Mouse (Mus musculus) embryonic facial prominence, embryonic 12.5 days (tissue): ENCODE results near the gene Pla2g4b. TPM values are rescaled to one million over a fixed set of nuclear protein-coding genes. Genes with fewer than 3 reads are reported as not detected.
A peak's percentile ranks its signal among the peaks of the same experiment; 100 is the strongest.

Experiments
- ATAC-seq: fragments of 200-750 bp; cut with Nextera tagmentation; 2 replicates; pipeline ENCODE4 v1.8.0; 2017; ENCODE audit not compliant: insufficient number of reproducible peaks, insufficient read depth, low FRiP score, low TSS enrichment
- H3K27ac ChIP-seq: fragments of 300-500 bp; sonication (generic); 2 replicates; pipeline ENCODE4 v1.5.1; 2016; ENCODE audit warnings: mild to moderate bottlenecking
- H3K27me3 ChIP-seq: fragments of 300-500 bp; sonication (generic); 2 replicates; pipeline ENCODE4 v1.6.1; 2016; ENCODE audit warnings: mild to moderate bottlenecking, moderate library complexity
- H3K36me3 ChIP-seq: fragments of 300-500 bp; sonication (generic); 2 replicates; pipeline ENCODE4 v1.6.1; 2016; ENCODE audit warnings: mild to moderate bottlenecking
- H3K4me1 ChIP-seq: fragments of 300-500 bp; sonication (generic); 2 replicates; pipeline ENCODE4 v1.6.1; 2016
- H3K4me2 ChIP-seq: fragments of 300-500 bp; sonication (generic); replicated peaks from 2 replicates; pipeline ENCODE4 v1.6.1; 2016; ENCODE audit warnings: mild to moderate bottlenecking, moderate library complexity
- H3K4me3 ChIP-seq: fragments of 300-500 bp; sonication (generic); 2 replicates; pipeline ENCODE4 v1.5.1; 2016; ENCODE audit warnings: mild to moderate bottlenecking
- H3K9ac ChIP-seq: fragments of 300-500 bp; sonication (generic); 2 replicates; pipeline ENCODE4 v1.6.1; 2016; ENCODE audit warnings: mild to moderate bottlenecking, moderate library complexity
- H3K9me3 ChIP-seq: fragments of 300-500 bp; sonication (generic); 2 replicates; pipeline ENCODE4 v1.6.1; 2016; ENCODE audit warnings: mild to moderate bottlenecking, moderate library complexity
- WGBS: fragments of 180-500 bp; shearing (Covaris S2); methylation state at CpG from one replicate; pipeline ENCODE4 v1.1.7; 2016; 5-methylcytosine and 5-hydroxymethylcytosine counted together
- polyA plus RNA-seq: library from polyadenylated mRNA; unstranded; fragments of >200 nt; fragmentation: Nextera tagmentation; extraction: Ambion mirVana; gene quantifications from 2 replicates; pipeline ENCODE4 v1.2.1, GENCODE M21; 2016

The Pla2g4b gene
- polyA plus RNA-seq, 1 experiment from 2014 or later: 2.4 TPM

DNA sequence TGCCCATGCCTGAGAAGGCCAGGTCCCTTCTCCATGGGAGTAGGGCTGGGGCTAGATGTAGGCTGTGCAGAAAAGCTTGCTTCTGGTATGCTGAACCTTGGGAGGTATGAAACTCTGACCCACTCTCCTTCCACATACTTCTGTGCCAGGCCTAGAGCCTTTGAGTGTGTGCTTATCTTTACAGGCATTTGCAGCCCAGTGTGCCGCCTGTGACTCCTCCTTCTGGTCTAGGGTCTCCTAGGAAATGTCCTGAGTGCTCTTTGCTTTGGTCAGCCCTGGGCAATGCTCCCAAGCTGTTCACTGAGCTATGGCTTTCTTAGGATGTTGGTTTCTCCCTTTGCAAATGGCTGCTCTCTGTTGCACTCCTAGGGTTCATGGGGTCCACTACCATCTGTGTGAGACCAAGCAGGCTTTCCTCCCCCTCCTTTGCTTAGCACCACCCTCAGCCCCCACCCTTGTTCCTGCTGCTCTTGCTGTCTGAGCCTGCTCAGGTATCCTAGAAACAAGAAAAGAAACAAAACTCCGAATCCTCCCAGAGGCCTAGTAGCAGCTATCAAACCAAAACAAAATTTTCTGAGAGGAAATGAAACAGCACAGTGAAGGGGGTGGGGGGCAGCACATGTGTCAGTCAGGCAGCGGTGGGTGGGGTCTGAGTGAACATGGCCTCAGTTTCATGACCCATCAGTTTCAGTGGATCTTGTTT is 32.2 kb upstream of the Pla2g4b start:
- H3K27ac ChIP-seq: peak overlapping the region; percentile 43; the same call in 1 of the 2 replicates

GRCm38 (mm10) chr2:120001956-120002355 is 31.3 kb upstream of the Pla2g4b start:
- Histone ChIP-seq H3K27ac (no peak overlapping the region), H3K9ac (no peak overlapping the region), H3K36me3 (peaks cover 10% of the 10 kb centered on the region; the same call in 1 of the 2 replicates), H3K27me3 (no peaks in the 10 kb centered on the region), H3K4me2 (no peak overlapping the region), H3K9me3 (no peaks in the 10 kb centered on the region), H3K4me1 (peaks cover 15% of the 10 kb centered on the region), H3K4me3 (no peak overlapping the region)
- WGBS: 68% methylated on average over 4 of the region's 4 CpGs
- ATAC-seq: no peak

More for the DNA sequence above, 32.2 kb upstream of the Pla2g4b start:
- 56% methylated on average over 3 of the region's 3 CpGs for WGBS
- Histone ChIP-seq H3K27me3 (no peaks in the 10 kb centered on the region), H3K4me2 (no peak overlapping the region), H3K9ac (no peak overlapping the region), H3K4me1 (peaks cover 25% of the 10 kb centered on the region), H3K9me3 (no peaks in the 10 kb centered on the region), H3K36me3 (peaks cover 10% of the 10 kb centered on the region; the same call in 1 of the 2 replicates), H3K4me3 (no peak overlapping the region)
- ATAC-seq: peak; percentile 60; the same call in 1 of the 2 replicates

GRCm38 (mm10) chr2:120003970-120004369 is 29.2 kb upstream of the Pla2g4b start:
- Histone ChIP-seq H3K4me2 (no peak overlapping the region), H3K27me3 (no peaks in the 10 kb centered on the region), H3K9me3 (no peaks in the 10 kb centered on the region), H3K36me3 (peaks cover 14% of the 10 kb centered on the region; the same call in 1 of the 2 replicates), H3K9ac (no peak overlapping the region), H3K4me3 (no peak overlapping the region), H3K27ac (no peak overlapping the region), H3K4me1 (peaks cover 10% of the 10 kb centered on the region)
- WGBS: 73% methylated on average over 2 of the region's 2 CpGs
- no peak for ATAC-seq

GRCm38 (mm10) chr2:120006696-120007095 is 26.5 kb upstream of the Pla2g4b start:
- Histone ChIP-seq H3K9ac (no peak overlapping the region), H3K27ac (no peak overlapping the region), H3K4me2 (no peak overlapping the region), H3K4me1 (no peaks in the 10 kb centered on the region), H3K9me3 (no peaks in the 10 kb centered on the region), H3K4me3 (no peak overlapping the region), H3K36me3 (0 out of 2 replicates have a peak, but pooled peaks cover 4% of the 10 kb centered on the region), H3K27me3 (no peaks in the 10 kb centered on the region)
- WGBS: 92% methylated on average over 7 of the region's 7 CpGs
- no peak for ATAC-seq

DNA sequence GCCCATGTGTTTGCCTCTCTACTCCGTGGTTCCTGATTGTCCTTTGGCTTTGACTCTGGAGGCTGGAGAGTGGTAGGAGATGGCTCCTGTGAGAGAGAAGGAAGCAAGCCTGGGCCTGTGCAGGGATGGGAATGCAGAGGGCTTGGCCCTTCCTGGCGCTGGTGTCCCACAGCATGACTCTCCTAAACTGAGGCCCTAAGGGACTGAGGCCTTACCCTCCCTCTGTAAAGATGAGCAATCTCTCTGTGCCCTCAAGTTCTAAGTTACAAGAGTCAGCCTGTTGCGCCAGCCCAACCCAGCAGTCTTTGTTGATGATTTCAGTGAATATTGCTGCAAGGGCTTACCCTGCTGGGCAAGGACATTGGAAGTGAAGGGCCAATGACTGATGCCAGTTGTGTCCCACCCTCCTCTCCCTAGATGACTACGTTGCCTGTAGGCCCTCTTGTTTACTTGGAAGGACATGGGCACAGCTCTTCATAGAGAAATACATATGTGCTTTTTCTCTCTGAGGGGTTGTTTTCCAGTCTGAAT is 25.5 kb upstream of the Pla2g4b start:
- ATAC-seq: no peak
- Histone ChIP-seq H3K4me1 (no peaks in the 10 kb centered on the region), H3K4me3 (no peak overlapping the region), H3K36me3 (0 out of 2 replicates have a peak, but pooled peaks cover 4% of the 10 kb centered on the region), H3K9me3 (no peaks in the 10 kb centered on the region), H3K27me3 (no peaks in the 10 kb centered on the region), H3K9ac (no peak overlapping the region), H3K4me2 (no peak overlapping the region), H3K27ac (no peak overlapping the region)
- WGBS: 73% methylated on average over 4 of the region's 4 CpGs

GRCm38 (mm10) chr2:120008672-120009071 is 24.5 kb upstream of the Pla2g4b start:
- H3K36me3 ChIP-seq: peaks cover 7% of the 10 kb centered on the region; the same call in 1 of the 2 replicates
- H3K4me3 ChIP-seq: no peak overlapping the region
- H3K4me2 ChIP-seq: no peak overlapping the region
- WGBS: 41% methylated on average over 4 of the region's 4 CpGs
- H3K27ac ChIP-seq: no peak overlapping the region
- no peak for ATAC-seq
- H3K9ac ChIP-seq: no peak overlapping the region
- no peaks in the 10 kb centered on the region for H3K9me3 ChIP-seq
- H3K27me3 ChIP-seq: no peaks in the 10 kb centered on the region
- H3K4me1 ChIP-seq: no peaks in the 10 kb centered on the region

GRCm38 (mm10) chr2:120011462-120012200 is 21.6 kb upstream of the Pla2g4b start:
- H3K27me3 ChIP-seq: no peaks in the 10 kb centered on the region
- no peak for ATAC-seq
- WGBS: 79% methylated on average over 8 of the region's 8 CpGs

GRCm38 (mm10) chr2:120012924-120013323 is 20.3 kb upstream of the Pla2g4b start:
- ATAC-seq: no peak
- 86% methylated on average over 13 of the region's 13 CpGs for WGBS

More at GRCm38 (mm10) chr2:120011462-120012200, 21.6 kb upstream of the Pla2g4b start:
- peaks cover 24% of the 10 kb centered on the region for H3K36me3 ChIP-seq
- no peak overlapping the region for H3K9ac ChIP-seq
- H3K9me3 ChIP-seq: no peaks in the 10 kb centered on the region
- H3K4me2 ChIP-seq: no peak overlapping the region
- H3K4me3 ChIP-seq: no peak overlapping the region
- no peaks in the 10 kb centered on the region for H3K4me1 ChIP-seq
- no peak overlapping the region for H3K27ac ChIP-seq

GRCm38 (mm10) chr2:120013831-120014486 is 19.3 kb upstream of the Pla2g4b start:
- no peaks in the 10 kb centered on the region for H3K4me1 ChIP-seq
- peaks cover 39% of the 10 kb centered on the region for H3K36me3 ChIP-seq
- 87% methylated on average over 2 of the region's 2 CpGs for WGBS
- no peak overlapping the region for H3K4me3 ChIP-seq
- no peak overlapping the region for H3K9ac ChIP-seq
- no peak for ATAC-seq
- no peak overlapping the region for H3K4me2 ChIP-seq
- no peaks in the 10 kb centered on the region for H3K27me3 ChIP-seq
- H3K27ac ChIP-seq: no peak overlapping the region
- no peaks in the 10 kb centered on the region for H3K9me3 ChIP-seq

More at GRCm38 (mm10) chr2:120012924-120013323, 20.3 kb upstream of the Pla2g4b start:
- Histone ChIP-seq H3K9me3 (no peaks in the 10 kb centered on the region), H3K27me3 (no peaks in the 10 kb centered on the region), H3K4me1 (no peaks in the 10 kb centered on the region), H3K27ac (no peak overlapping the region), H3K4me3 (no peak overlapping the region), H3K4me2 (no peak overlapping the region), H3K36me3 (peaks cover 33% of the 10 kb centered on the region), H3K9ac (no peak overlapping the region)

DNA sequence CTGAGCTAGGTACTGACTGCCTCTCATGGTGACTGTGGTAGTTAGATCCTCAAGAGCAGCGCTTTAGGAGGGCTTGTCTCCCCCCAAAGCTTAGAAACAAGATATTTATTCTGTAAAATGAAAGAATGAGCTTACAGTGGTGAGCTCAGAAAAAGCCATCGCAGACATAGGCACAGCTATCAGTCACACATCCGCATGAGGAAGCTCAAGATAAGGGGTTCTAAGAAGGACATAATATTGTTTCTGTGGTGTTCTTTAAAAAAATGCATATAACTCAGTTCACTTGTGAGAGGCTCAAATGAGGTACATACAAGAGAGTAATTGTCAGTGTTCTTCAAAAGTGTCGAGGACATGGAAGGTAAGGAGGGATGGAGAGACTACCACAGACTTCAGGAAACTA is 17.3 kb upstream of the Pla2g4b start:
- Histone ChIP-seq H3K4me1 (no peaks in the 10 kb centered on the region), H3K27ac (no peak overlapping the region), H3K9ac (no peak overlapping the region), H3K27me3 (no peaks in the 10 kb centered on the region), H3K36me3 (peaks cover 59% of the 10 kb centered on the region), H3K4me2 (no peak overlapping the region), H3K9me3 (no peaks in the 10 kb centered on the region), H3K4me3 (no peak overlapping the region)
- no peak for ATAC-seq
- 93% methylated on average over 4 of the region's 4 CpGs for WGBS

DNA sequence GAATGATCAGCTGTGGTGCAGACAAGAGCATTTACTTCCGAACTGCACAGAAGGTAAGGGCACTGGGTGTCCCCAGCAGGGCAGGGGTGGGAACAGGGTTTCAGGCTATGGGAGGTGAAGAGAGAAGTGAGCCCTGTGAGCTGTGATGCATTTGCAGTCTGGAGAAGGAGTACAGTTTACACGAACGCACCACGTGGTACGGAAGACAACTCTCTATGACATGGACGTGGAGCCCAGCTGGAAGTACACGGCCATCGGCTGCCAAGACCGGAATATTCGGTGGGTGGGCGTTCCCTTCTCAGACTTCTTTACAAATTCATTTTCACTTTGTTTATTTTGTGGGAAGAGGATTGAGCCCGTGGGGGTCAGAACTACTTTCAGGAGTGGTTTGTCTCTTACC is 15.6 kb upstream of the Pla2g4b start:
- Histone ChIP-seq H3K9me3 (no peaks in the 10 kb centered on the region), H3K36me3 (peaks cover 76% of the 10 kb centered on the region), H3K27me3 (no peaks in the 10 kb centered on the region), H3K27ac (no peak overlapping the region), H3K9ac (no peak overlapping the region), H3K4me1 (no peaks in the 10 kb centered on the region), H3K4me3 (no peak overlapping the region), H3K4me2 (no peak overlapping the region)
- no peak for ATAC-seq
- 89% methylated on average over 12 of the region's 12 CpGs for WGBS
